Mouse (Mus musculus): ENCODE results near the gene Dnmt3c. TPM values are rescaled to one million over a fixed set of nuclear protein-coding genes. Genes with fewer than 3 reads are reported as not detected.
"Not testable (repeated sequence)": the region's sequence is repeated elsewhere in the genome, so short reads cannot be mapped to it uniquely, and the experiment has no call there.

Gene Dnmt3c
- polyA plus RNA-seq (2015; fragmentation: Nextera tagmentation; extraction: Ambion mirVana) = 0.38 and 0.49 TPM in 2 replicates

GRCm38 (mm10) chr2:153696352-153696751 lies at the start of gene Dnmt3c:
Gene Dnmt3c, plus strand, starts transcription at chr2:153696652.
- H3K4me1 ChIP-seq (replicated peaks) = no peaks in the 10 kb centered on the region
- no peak within 1 kb of the TSS for H3K4me2 ChIP-seq
- no peak within 1 kb of the TSS for H3K4me3 ChIP-seq (replicated peaks)
- no peaks in the 10 kb centered on the region for H3K27me3 ChIP-seq
- H3K36me3 ChIP-seq = no peaks in the 10 kb centered on the region
- H3K9me3 ChIP-seq (replicated peaks) = no peaks in the 10 kb centered on the region
- H3K9ac ChIP-seq = no peak within 1 kb of the TSS
- DNase-seq (no peak), ATAC-seq (ENCODE audit: low read depth) (no peak)
- H3K27ac ChIP-seq = no peak within 1 kb of the TSS

GRCm38 (mm10) chr2:153648773-153649297 lies 47.6 kb upstream of the Dnmt3c start:
- ATAC-seq (ENCODE audit: low read depth) (peak; percentile 37), DNase-seq (no peak)
- no peaks in the 10 kb centered on the region for H3K9me3 ChIP-seq (replicated peaks)
- H3K4me1 ChIP-seq (replicated peaks) = peaks cover 29% of the 10 kb centered on the region
- H3K27me3 ChIP-seq = peaks cover 34% of the 10 kb centered on the region
- H3K9ac ChIP-seq = peak overlapping the region; percentile 73
- H3K4me2 ChIP-seq = peak overlapping the region; percentile 92
- H3K4me3 ChIP-seq (replicated peaks) = peak overlapping the region; percentile 72
- no peak overlapping the region for H3K27ac ChIP-seq
- no peaks in the 10 kb centered on the region for H3K36me3 ChIP-seq
- 24% methylated on average over 14 of the region's 14 CpGs for WGBS (ENCODE audit: insufficient replicate concordance)

GRCm38 (mm10) chr2:153649298-153650013 lies 47.0 kb upstream of the Dnmt3c start, which contains the start of gene Dnmt3b:
Gene Dnmt3b, plus strand, starts transcription at chr2:153649450.
- ATAC-seq (ENCODE audit: low read depth) = peak; percentile 76
- Histone ChIP-seq H3K27me3 (peaks cover 34% of the 10 kb centered on the region), H3K9ac (peak within 1 kb of the TSS; percentile 73), H3K4me3 (replicated peaks) (peak within 1 kb of the TSS; percentile 72), H3K9me3 (replicated peaks) (no peaks in the 10 kb centered on the region), H3K4me2 (peak within 1 kb of the TSS; percentile 92), H3K36me3 (no peaks in the 10 kb centered on the region), H3K27ac (no peak within 1 kb of the TSS), H3K4me1 (replicated peaks) (peaks cover 29% of the 10 kb centered on the region)
- peak; percentile 20 for DNase-seq
- under 1% methylated on average over 92 of the region's 93 CpGs for WGBS (ENCODE audit: insufficient replicate concordance)

GRCm38 (mm10) chr2:153650014-153650687 lies 46.3 kb upstream of the Dnmt3c start:
- peak overlapping the region; percentile 72 for H3K4me3 ChIP-seq (replicated peaks)
- H3K27ac ChIP-seq = no peak overlapping the region
- peak overlapping the region; percentile 73 for H3K9ac ChIP-seq
- H3K4me1 ChIP-seq (replicated peaks) = peaks cover 29% of the 10 kb centered on the region
- H3K27me3 ChIP-seq = peaks cover 34% of the 10 kb centered on the region
- H3K9me3 ChIP-seq (replicated peaks) = no peaks in the 10 kb centered on the region
- ATAC-seq (ENCODE audit: low read depth) = peak; percentile 33
- no peak for DNase-seq
- peak overlapping the region; percentile 92 for H3K4me2 ChIP-seq
- H3K36me3 ChIP-seq = no peaks in the 10 kb centered on the region
- 3% methylated on average over 28 of the region's 28 CpGs for WGBS (ENCODE audit: insufficient replicate concordance)

GRCm38 (mm10) chr2:153651681-153652080 lies 44.8 kb upstream of the Dnmt3c start:
- no peak overlapping the region for H3K27ac ChIP-seq
- ATAC-seq (ENCODE audit: low read depth) (no peak), DNase-seq (no peak)
- H3K4me2 ChIP-seq = no peak overlapping the region
- H3K27me3 ChIP-seq = peaks cover 34% of the 10 kb centered on the region
- H3K9me3 ChIP-seq (replicated peaks) = no peaks in the 10 kb centered on the region
- WGBS (ENCODE audit: insufficient replicate concordance) = 59% methylated on average over 3 of the region's 3 CpGs
- no peak overlapping the region for H3K4me3 ChIP-seq (replicated peaks)
- H3K4me1 ChIP-seq (replicated peaks) = peaks cover 29% of the 10 kb centered on the region
- no peaks in the 10 kb centered on the region for H3K36me3 ChIP-seq
- H3K9ac ChIP-seq = no peak overlapping the region

GRCm38 (mm10) chr2:153657659-153658058 lies 38.8 kb upstream of the Dnmt3c start:
- H3K4me3 ChIP-seq (replicated peaks); H3K9me3 ChIP-seq (replicated peaks); H3K4me2 ChIP-seq; H3K27me3 ChIP-seq; DNase-seq; H3K9ac ChIP-seq; H3K27ac ChIP-seq; H3K4me1 ChIP-seq (replicated peaks); H3K36me3 ChIP-seq: not testable (repeated sequence)
- WGBS (ENCODE audit: insufficient replicate concordance) = 69% methylated on average over 8 of the region's 8 CpGs
- peak; percentile 39; the same call in 1 of the 2 replicates for ATAC-seq (ENCODE audit: low read depth)

GRCm38 (mm10) chr2:153660616-153661015 lies 35.8 kb upstream of the Dnmt3c start:
- ATAC-seq (ENCODE audit: low read depth) (no peak), DNase-seq (no peak)
- no peak overlapping the region for H3K4me3 ChIP-seq (replicated peaks)
- 46% methylated on average over 3 of the region's 3 CpGs for WGBS (ENCODE audit: insufficient replicate concordance)
- H3K27ac ChIP-seq = no peak overlapping the region
- no peaks in the 10 kb centered on the region for H3K9me3 ChIP-seq (replicated peaks)
- H3K4me1 ChIP-seq (replicated peaks) = 0 out of 2 replicates have a peak, but pooled peaks cover 3% of the 10 kb centered on the region
- H3K27me3 ChIP-seq = no peaks in the 10 kb centered on the region
- 0 out of 2 replicates have a peak, but pooled peaks cover 11% of the 10 kb centered on the region for H3K36me3 ChIP-seq
- H3K4me2 ChIP-seq = no peak overlapping the region
- H3K9ac ChIP-seq = no peak overlapping the region

- ATAC-seq (ENCODE audit: low read depth) (no peak), DNase-seq (no peak)
- Histone ChIP-seq H3K4me2 (no peak overlapping the region), H3K4me1 (replicated peaks) (no peaks in the 10 kb centered on the region), H3K36me3 (0 out of 2 replicates have a peak, but pooled peaks cover 11% of the 10 kb centered on the region), H3K9me3 (replicated peaks) (no peaks in the 10 kb centered on the region), H3K9ac (no peak overlapping the region), H3K27ac (no peak overlapping the region), H3K27me3 (no peaks in the 10 kb centered on the region), H3K4me3 (replicated peaks) (no peak overlapping the region)
- WGBS (ENCODE audit: insufficient replicate concordance) = 84% methylated on average over 7 of the region's 7 CpGs
Observed at GRCm38 (mm10) chr2:153665401-153665800, 31.1 kb upstream of the Dnmt3c start.

- H3K4me3 ChIP-seq (replicated peaks) = no peak overlapping the region
- no peak overlapping the region for H3K27ac ChIP-seq
- DNase-seq = no peak
- H3K9ac ChIP-seq = no peak overlapping the region
- no peaks in the 10 kb centered on the region for H3K4me1 ChIP-seq (replicated peaks)
- 61% methylated on average over 7 of the region's 7 CpGs for WGBS (ENCODE audit: insufficient replicate concordance)
- no peak overlapping the region for H3K4me2 ChIP-seq
- ATAC-seq (ENCODE audit: low read depth) = no peak
- no peaks in the 10 kb centered on the region for H3K27me3 ChIP-seq
- no peaks in the 10 kb centered on the region for H3K9me3 ChIP-seq (replicated peaks)
- no peaks in the 10 kb centered on the region for H3K36me3 ChIP-seq
Observed at GRCm38 (mm10) chr2:153668754-153669376, 27.6 kb upstream of the Dnmt3c start.

- DNase-seq (no peak), ATAC-seq (ENCODE audit: low read depth) (no peak)
- H3K27me3 ChIP-seq = no peaks in the 10 kb centered on the region
- H3K36me3 ChIP-seq = no peaks in the 10 kb centered on the region; the same call in 1 of the 2 replicates
- 75% methylated on average over 5 of the region's 5 CpGs for WGBS (ENCODE audit: insufficient replicate concordance)
- H3K9ac ChIP-seq = no peak overlapping the region
- H3K4me1 ChIP-seq (replicated peaks) = no peaks in the 10 kb centered on the region
- H3K4me2 ChIP-seq = no peak overlapping the region
- H3K27ac ChIP-seq = no peak overlapping the region
- no peak overlapping the region for H3K4me3 ChIP-seq (replicated peaks)
- no peaks in the 10 kb centered on the region for H3K9me3 ChIP-seq (replicated peaks)
Observed at GRCm38 (mm10) chr2:153670111-153670510, 26.3 kb upstream of the Dnmt3c start.

GRCm38 (mm10) chr2:153672619-153673018 lies 23.8 kb upstream of the Dnmt3c start:
- 65% methylated on average over 2 of the region's 2 CpGs for WGBS (ENCODE audit: insufficient replicate concordance)
- no peak for ATAC-seq (ENCODE audit: low read depth)
- H3K27ac ChIP-seq = no peak overlapping the region

More at GRCm38 (mm10) chr2:153672619-153673018, 23.8 kb upstream of the Dnmt3c start:
- Histone ChIP-seq H3K36me3 (no peaks in the 10 kb centered on the region; the same call in 1 of the 2 replicates), H3K4me1 (replicated peaks) (peaks cover 12% of the 10 kb centered on the region; the same call in 1 of the 2 replicates), H3K4me3 (replicated peaks) (no peak overlapping the region), H3K9ac (no peak overlapping the region), H3K4me2 (no peak overlapping the region), H3K27me3 (no peaks in the 10 kb centered on the region), H3K9me3 (replicated peaks) (no peaks in the 10 kb centered on the region)
- no peak for DNase-seq

Data from liver, embryonic 13.5 days (tissue).